ENCODE assay signal across 20 mouse cellular contexts in the genomic region with DNA sequence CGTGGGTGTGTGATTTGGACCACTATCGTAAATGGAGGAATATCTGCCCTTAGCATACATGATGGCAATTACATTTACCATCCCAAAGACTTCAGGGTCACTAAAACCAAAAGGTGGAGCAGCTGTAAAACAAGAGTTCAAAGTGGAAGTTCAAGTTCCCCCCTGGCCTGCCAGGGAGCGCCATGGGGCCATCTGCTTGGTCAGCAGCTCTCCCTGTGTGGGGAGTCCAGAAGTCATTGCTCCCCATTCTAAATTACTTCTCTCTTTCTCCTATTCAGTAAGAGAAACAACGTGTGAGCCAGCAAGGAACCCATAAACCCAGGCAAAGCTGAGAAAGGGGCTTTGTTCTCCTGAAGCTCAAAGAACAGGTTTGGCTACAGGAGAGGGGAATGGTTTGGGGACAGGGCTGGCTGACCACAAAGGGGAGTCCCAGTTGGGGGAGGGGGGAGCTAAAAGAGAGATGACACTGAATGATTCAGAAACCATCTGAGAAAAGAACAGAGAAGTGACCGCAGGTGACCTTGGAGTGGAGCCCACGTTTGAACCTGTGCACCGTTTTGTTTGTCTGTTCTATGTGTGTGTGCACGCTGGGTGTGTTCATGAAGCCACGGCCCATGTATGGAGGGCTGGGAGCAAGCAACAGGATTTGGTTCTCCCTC. TPM values are rescaled to one million over a fixed set of nuclear protein-coding genes. Genes with fewer than 3 reads are reported as not detected.
DNase-seq lines count a peak whose midpoint lies in the region; TF ChIP-seq lines count a peak whose summit lies in the region.
"Had no signal": no experiment of that assay in that cellular context is flagged by ENCODE, and none has a peak within 500 bp of the region (broad histone marks: within the 10 kb centered on the region; RNA-seq: fewer than 3 reads in every experiment).

No protein-coding gene starts in this region.

- DNase-seq in adrenal gland, adult (ENCODE audit: inconsistent age in 2 of 2, low spot score in 1 of 2), result peak; percentile 56 to 60
- DNase-seq in adrenal gland, postnatal 14 days, result no peak
- peak; percentile 72 for DNase-seq in liver, adult 2 months (ENCODE audit: extremely low read depth, low read depth, low spot score)
- no peak for DNase-seq in liver
- DNase-seq in brain, adult 2 months (ENCODE audit: low read depth, low spot score), result peak; percentile 17
- DNase-seq in embryonic facial prominence, embryonic 10.5 days (ENCODE audit: low spot score), result no peak
- DNase-seq in ovary, postnatal 10 days (ENCODE audit: low spot score), result no peak
- DNase-seq: cerebellum, adult 11-12 months; cerebellum, postnatal 36 days; kidney, adult 18-20 months; kidney, postnatal 25 days; lung, adult 2 months; right cerebral cortex, adult 18-20 months; spleen, adult 18-20 months; thymus, postnatal 25 days had no signal

- no peak overlapping the region for H3K4me3 ChIP-seq in liver, adult 2 months (ENCODE audit: insufficient read depth, low read depth, low read length)
- H3K4me3 ChIP-seq in small intestine, adult 2 months (ENCODE audit: low read depth, low read length), result no peak overlapping the region
- no peak overlapping the region for H3K4me3 ChIP-seq in embryonic facial prominence, embryonic 10.5 days
- H3K4me3 ChIP-seq: erythroblast, embryonic 14.5 days; forebrain, embryonic 15.5 days; hindbrain, embryonic 15.5 days; midbrain, embryonic 15.5 days had no signal

- peaks cover 35% of the 10 kb centered on the region for H3K4me1 ChIP-seq in liver, adult 2 months (ENCODE audit: control insufficient read depth, insufficient read depth, low read length)
- H3K4me1 ChIP-seq in small intestine, adult 2 months (ENCODE audit: control insufficient read depth, insufficient read depth, insufficient read length, low read length), result peaks cover 26% of the 10 kb centered on the region
- H3K4me1 ChIP-seq in embryonic facial prominence, embryonic 10.5 days, result peaks cover 32% of the 10 kb centered on the region

- H3K9ac ChIP-seq in liver, adult 2 months (ENCODE audit: low read depth, low read length), result peak overlapping the region; percentile 44
- H3K9ac ChIP-seq: forebrain, embryonic 15.5 days; hindbrain, embryonic 15.5 days; midbrain, embryonic 15.5 days had no signal

- H3K79me2 ChIP-seq in liver, adult 2 months (ENCODE audit: control insufficient read depth, insufficient read depth, low read length), result peaks cover 28% of the 10 kb centered on the region

- no peaks in the 10 kb centered on the region for H3K9me3 ChIP-seq in embryonic facial prominence, embryonic 10.5 days
- H3K9me3 ChIP-seq: forebrain, embryonic 15.5 days; hindbrain, embryonic 15.5 days; midbrain, embryonic 15.5 days had no signal

- peak overlapping the region; percentile 42 for H3K27ac ChIP-seq in liver, adult 2 months (replicated peaks; ENCODE audit: insufficient read depth, low read depth, low read length)
- H3K27ac ChIP-seq in small intestine, adult 2 months (ENCODE audit: insufficient read depth, low read depth, low read length), result peak overlapping the region; percentile 36
- H3K27ac ChIP-seq in embryonic facial prominence, embryonic 10.5 days (replicated peaks), result no peak overlapping the region
- H3K27ac ChIP-seq: forebrain, embryonic 15.5 days; hindbrain, embryonic 15.5 days; midbrain, embryonic 15.5 days had no signal

- H3K27me3 ChIP-seq in liver, adult 2 months (ENCODE audit: control insufficient read depth, insufficient read depth, low read length), result no peaks in the 10 kb centered on the region
- 0 out of 2 replicates have a peak, but pooled peaks cover 3% of the 10 kb centered on the region for H3K27me3 ChIP-seq in small intestine, adult 2 months (ENCODE audit: control insufficient read depth, insufficient read depth, low read length)
- H3K27me3 ChIP-seq in embryonic facial prominence, embryonic 10.5 days (replicated peaks; ENCODE audit: low read depth, poor library complexity, severe bottlenecking), result peaks cover 40% of the 10 kb centered on the region

- TF ChIP-seq POLR2A in liver, adult 2 months (IDR thresholded peaks at IDR 0.05; ENCODE audit: extremely low read depth, insufficient read depth, low read length), result no peak
- no peak for TF ChIP-seq POLR2A in small intestine, adult 2 months (IDR thresholded peaks at IDR 0.05; ENCODE audit: low read depth, low read length)

- WGBS in liver, adult 2 months, result 32% methylated on average over 9 of the region's 9 CpGs
- WGBS in small intestine, adult 2 months, result 48% methylated on average over 9 of the region's 9 CpGs
- WGBS in embryonic facial prominence, embryonic 10.5 days, result 74% methylated on average over 9 of the region's 9 CpGs

- H3K36me3 ChIP-seq in liver, adult 2 months (ENCODE audit: control insufficient read depth, insufficient read depth, low read length), result no peaks in the 10 kb centered on the region; the same call in 1 of the 2 replicates
- H3K36me3 ChIP-seq in small intestine, adult 2 months (ENCODE audit: control insufficient read depth, insufficient read depth, low read length), result no peaks in the 10 kb centered on the region
- H3K36me3 ChIP-seq in embryonic facial prominence, embryonic 10.5 days (replicated peaks), result no peaks in the 10 kb centered on the region
- H3K36me3 ChIP-seq: forebrain, embryonic 15.5 days; hindbrain, embryonic 15.5 days; midbrain, embryonic 15.5 days had no signal

- no peak for TF ChIP-seq CTCF in liver, adult 2 months (IDR thresholded peaks at IDR 0.05; ENCODE audit: low read depth, low read length)
- TF ChIP-seq CTCF in small intestine, adult 2 months (IDR thresholded peaks at IDR 0.05; ENCODE audit: extremely low read depth, insufficient read length, insufficient replicate concordance, low read depth, low read length), result no peak

RNA-seq across cellular contexts. Expression of a gene that starts 3.2 kb away (rescaled TPM):
- total RNA-seq in adrenal gland, postnatal 14 days (2021), result 8.4 and 9.3 TPM in 2 replicates
- total RNA-seq in liver, adult 2 months (2014; rRNA removed), result 21.7 and 34.8 TPM in 2 replicates
- polyA plus RNA-seq in liver, adult 2 months (2012; rRNA removed), result 25.4 and 31.9 TPM in 2 replicates
- polyA plus RNA-seq in small intestine, adult 2 months (2012; rRNA removed), result 3.5 and 4.3 TPM in 2 replicates
- polyA plus RNA-seq in embryonic facial prominence, embryonic 10.5 days (2016; fragmentation: Nextera tagmentation; extraction: Ambion mirVana), result 2.5 and 3.0 TPM in 2 replicates

Comparison
In these comparisons a context has a peak if more than half of its experiments do, and no peak if none do; other contexts are left out.
1. DNase-seq: peak in adrenal gland, adult (2 of 2), liver, adult 2 months (single experiment) and brain, adult 2 months (single experiment); none in adrenal gland, postnatal 14 days (single experiment), liver (single experiment), embryonic facial prominence, embryonic 10.5 days (single experiment) and ovary, postnatal 10 days (single experiment).